In genomic region chr12:12208216-12208615, GRCm38 (mm10) we compare ENCODE assay signal across 28 mouse cellular contexts. TPM values are rescaled to one million over a fixed set of nuclear protein-coding genes. Genes with fewer than 3 reads are reported as not detected.
DNase-seq lines count a peak whose midpoint lies in the region; ATAC-seq and TF ChIP-seq lines count a peak whose summit lies in the region.
"Had no signal": no experiment of that assay in that cellular context is flagged by ENCODE, and none has a peak within 500 bp of the region (broad histone marks: within the 10 kb centered on the region; RNA-seq: fewer than 3 reads in every experiment).

No protein-coding gene starts in this region.

- H3K4me2 ChIP-seq in kidney, embryonic 16.5 days (replicated peaks; ENCODE audit: low read depth, low read length) = no peak overlapping the region
- H3K4me2 ChIP-seq: heart, embryonic 12.5 days; heart, embryonic 15.5 days; hindbrain, embryonic 13.5 days had no signal

- no peak overlapping the region for H3K27ac ChIP-seq in heart, embryonic 10.5 days
- no peak overlapping the region for H3K27ac ChIP-seq in kidney, embryonic 16.5 days (ENCODE audit: low read length)
- peak overlapping the region; percentile 5; the same call in 1 of the 2 replicates for H3K27ac ChIP-seq in cortical plate, adult 2 months (ENCODE audit: insufficient read depth, low read length)
- H3K27ac ChIP-seq: heart, embryonic 15.5 days; hindbrain, embryonic 10.5 days; hindbrain, embryonic 13.5 days had no signal

- no peak for ATAC-seq in kidney, embryonic 16.5 days (ENCODE audit: low FRiP score, low TSS enrichment)
- ATAC-seq: forebrain, embryonic 14.5 days; forebrain, postnatal 0 days; hindbrain, embryonic 16.5 days; Patski had no signal

- H3K4me1 ChIP-seq in heart, embryonic 10.5 days = no peaks in the 10 kb centered on the region
- no peaks in the 10 kb centered on the region for H3K4me1 ChIP-seq in kidney, embryonic 16.5 days (ENCODE audit: insufficient read depth, low read length)
- H3K4me1 ChIP-seq in cortical plate, adult 2 months (ENCODE audit: control insufficient read depth, insufficient read depth, low read length) = peaks cover 2% of the 10 kb centered on the region
- H3K4me1 ChIP-seq: heart, embryonic 12.5 days; heart, embryonic 15.5 days; hindbrain, embryonic 13.5 days had no signal

- 56% methylated on average over 1 of the region's 1 CpGs for WGBS in heart, embryonic 10.5 days
- 52% methylated on average over 1 of the region's 1 CpGs for WGBS in kidney, embryonic 16.5 days

- no peaks in the 10 kb centered on the region for H3K9me3 ChIP-seq in heart, embryonic 10.5 days
- no peaks in the 10 kb centered on the region for H3K9me3 ChIP-seq in kidney, embryonic 16.5 days (ENCODE audit: low read length)
- H3K9me3 ChIP-seq: G1E; heart, embryonic 12.5 days; heart, embryonic 15.5 days; hindbrain, embryonic 10.5 days; hindbrain, embryonic 13.5 days had no signal

- DNase-seq in heart, adult 11 months = peak; percentile 61
- DNase-seq in heart, embryonic 10.5 days (ENCODE audit: low spot score) = no peak
- DNase-seq in kidney, adult 9 months = peak; percentile 33
- peak; percentile 35 for DNase-seq in kidney, postnatal 14 days
- DNase-seq in adrenal gland, postnatal 4 days (ENCODE audit: low spot score in 2 of 2) = no peak
- DNase-seq in adrenal gland, adult 8-10 months = no peak
- DNase-seq: adrenal gland, postnatal 14 days; B cell, adult 2 months; cerebellum, adult 11-12 months; cerebellum, adult 8-10 months; cerebellum, postnatal 10 days; cerebellum, postnatal 36 days; forebrain, postnatal 0 days; gastrocnemius, postnatal 10 days; gastrocnemius, postnatal 36 days; heart, postnatal 10 days; heart, postnatal 36 days had no signal

- H3K9ac ChIP-seq in kidney, embryonic 16.5 days (replicated peaks; ENCODE audit: low read length) = no peak overlapping the region
- H3K9ac ChIP-seq: forebrain, postnatal 0 days; heart, embryonic 12.5 days; heart, embryonic 15.5 days; hindbrain, embryonic 13.5 days had no signal

- TF ChIP-seq CTCF in cortical plate, adult 2 months (IDR thresholded peaks at IDR 0.05; ENCODE audit: extremely low read depth, insufficient read depth, low read length) = no peak

- no peak for TF ChIP-seq POLR2A in cortical plate, adult 2 months (IDR thresholded peaks at IDR 0.05; ENCODE audit: extremely low read depth, insufficient read depth, low read length)

- H3K4me3 ChIP-seq in heart, embryonic 10.5 days = no peak overlapping the region
- no peak overlapping the region for H3K4me3 ChIP-seq in kidney, embryonic 16.5 days (ENCODE audit: low read length)
- H3K4me3 ChIP-seq in cortical plate, adult 2 months (ENCODE audit: insufficient read depth, low read length) = no peak overlapping the region
- H3K4me3 ChIP-seq: heart, embryonic 12.5 days; heart, embryonic 15.5 days; hindbrain, embryonic 10.5 days; hindbrain, embryonic 13.5 days had no signal

- no peaks in the 10 kb centered on the region for H3K27me3 ChIP-seq in heart, embryonic 10.5 days (ENCODE audit: insufficient read depth, poor library complexity, severe bottlenecking)
- H3K27me3 ChIP-seq in kidney, embryonic 16.5 days (ENCODE audit: insufficient read depth, low read length) = no peaks in the 10 kb centered on the region
- H3K27me3 ChIP-seq: CH12.LX; heart, embryonic 12.5 days; heart, embryonic 15.5 days; hindbrain, embryonic 13.5 days had no signal

- no peaks in the 10 kb centered on the region for H3K36me3 ChIP-seq in heart, embryonic 10.5 days
- H3K36me3 ChIP-seq in kidney, embryonic 16.5 days (ENCODE audit: insufficient read depth, low read length) = no peaks in the 10 kb centered on the region
- H3K36me3 ChIP-seq: G1E; heart, embryonic 12.5 days; heart, embryonic 15.5 days; hindbrain, embryonic 10.5 days; hindbrain, embryonic 13.5 days had no signal

RNA-seq across cellular contexts. Expression of gene Fam49a, which starts 53.7 kb away (rescaled TPM):
- 37.1 and 62.2 TPM in 2 replicates for polyA plus RNA-seq in heart, embryonic 10.5 days (2016; fragmentation: Nextera tagmentation; extraction: Ambion mirVana)
- polyA plus RNA-seq in kidney, embryonic 16.5 days (2015; fragmentation: Nextera tagmentation; extraction: Ambion mirVana) = 7.2 and 8.8 TPM in 2 replicates
- polyA plus RNA-seq in cortical plate, adult 2 months (2012; rRNA removed) = 78.7 and 78.9 TPM in 2 replicates
- 10 to 100 TPM; 16.3 to 19.0 TPM for total RNA-seq in adrenal gland, postnatal 4 days (2021)
- 10 to 100 TPM; 18.2 to 25.3 (median 21.5) TPM for total RNA-seq in adrenal gland, adult 8-10 months (2022)
- polyA plus RNA-seq: G1E had no signal

Comparison
In these comparisons a context has a peak if more than half of its experiments do, and no peak if none do; other contexts are left out.
1. DNase-seq: peak in heart, adult 11 months (single experiment), kidney, adult 9 months (single experiment) and kidney, postnatal 14 days (single experiment); none in heart, embryonic 10.5 days (single experiment), adrenal gland, postnatal 4 days (0 of 2) and adrenal gland, adult 8-10 months (single experiment).